Mouse (Mus musculus) stomach, embryonic 15.5 days (tissue): ENCODE measurements at regions not wholly inside any gene's neighbourhood (a gene's known extent, or its start where the extent isn't known, plus 50 kb on each side); places are given as distances from the start of the nearest gene placed in this dataset.
"Not testable (repeated sequence)": the region's sequence is repeated elsewhere in the genome, so short reads cannot be mapped to it uniquely, and the experiment has no call there.

Experiments used
- ATAC-seq: fragments of 200-750 bp; cut with Nextera tagmentation; 2 replicates; pipeline ENCODE4 v1.8.0; 2017; ENCODE audit warnings: low read depth, moderate number of reproducible peaks, moderate TSS enrichment; ENCODE audit not compliant: insufficient read depth, low FRiP score
- H3K27ac ChIP-seq: fragments of 300-500 bp; sonication (generic); 2 replicates; pipeline ENCODE4 v1.5.1; 2015; ENCODE audit warnings: mild to moderate bottlenecking, inconsistent platforms
- H3K27me3 ChIP-seq: fragments of 300-500 bp; sonication (generic); replicated peaks from 2 replicates; pipeline ENCODE4 v1.6.1; 2015; ENCODE audit warnings: inconsistent platforms
- H3K36me3 ChIP-seq: fragments of 300-500 bp; sonication (generic); 2 replicates; pipeline ENCODE4 v1.6.1; 2015; ENCODE audit warnings: inconsistent platforms
- H3K4me1 ChIP-seq: fragments of 300-500 bp; sonication (generic); 2 replicates; pipeline ENCODE4 v1.6.1; 2015; ENCODE audit warnings: inconsistent platforms
- H3K4me2 ChIP-seq: fragments of 300-500 bp; sonication (generic); 2 replicates; pipeline ENCODE4 v1.6.1; 2015; ENCODE audit warnings: mild to moderate bottlenecking, inconsistent platforms
- H3K4me3 ChIP-seq: fragments of 300-500 bp; sonication (generic); replicated peaks from 2 replicates; pipeline ENCODE4 v1.5.1; 2015; ENCODE audit warnings: inconsistent platforms
- H3K9ac ChIP-seq: fragments of 300-500 bp; sonication (generic); 2 replicates; pipeline ENCODE4 v1.6.1; 2015; ENCODE audit warnings: inconsistent platforms
- H3K9me3 ChIP-seq: fragments of 300-500 bp; sonication (generic); 2 replicates; pipeline ENCODE4 v1.6.1; 2016; ENCODE audit warnings: inconsistent platforms
- WGBS: fragments of 180-500 bp; shearing (Covaris S2); methylation state at CpG from one replicate; pipeline ENCODE4 v1.1.7; 2015; 5-methylcytosine and 5-hydroxymethylcytosine counted together

DNA sequence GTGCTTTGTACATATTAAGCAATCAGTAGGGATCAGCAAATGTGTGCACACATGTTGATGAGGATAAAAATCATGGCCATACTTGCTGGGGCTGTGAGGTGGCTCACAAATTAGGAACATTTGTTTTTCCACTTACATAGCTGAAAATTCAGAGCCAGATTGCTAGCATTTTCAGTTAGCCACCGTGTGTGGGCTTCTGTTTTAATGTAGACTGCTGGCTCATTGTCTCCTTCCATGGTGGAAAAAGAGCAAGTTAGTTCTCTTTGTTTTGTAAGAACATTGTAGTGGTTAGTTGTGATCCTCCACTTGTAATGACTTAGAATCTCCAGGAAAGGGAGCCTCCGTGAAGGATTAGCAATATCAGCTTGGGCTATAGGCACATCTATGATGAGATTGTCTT lies 107.2 kb upstream of the 4931417E11Rik start:
- no peaks in the 10 kb centered on the region for H3K9me3 ChIP-seq
- no peak overlapping the region for H3K4me2 ChIP-seq
- no peaks in the 10 kb centered on the region for H3K27me3 ChIP-seq
- H3K9ac ChIP-seq, result no peak overlapping the region
- no peaks in the 10 kb centered on the region for H3K36me3 ChIP-seq
- WGBS, result 75% methylated on average over 2 of the region's 2 CpGs
- H3K4me3 ChIP-seq, result no peak overlapping the region
- no peak for ATAC-seq
- H3K4me1 ChIP-seq, result no peaks in the 10 kb centered on the region
- no peak overlapping the region for H3K27ac ChIP-seq

DNA sequence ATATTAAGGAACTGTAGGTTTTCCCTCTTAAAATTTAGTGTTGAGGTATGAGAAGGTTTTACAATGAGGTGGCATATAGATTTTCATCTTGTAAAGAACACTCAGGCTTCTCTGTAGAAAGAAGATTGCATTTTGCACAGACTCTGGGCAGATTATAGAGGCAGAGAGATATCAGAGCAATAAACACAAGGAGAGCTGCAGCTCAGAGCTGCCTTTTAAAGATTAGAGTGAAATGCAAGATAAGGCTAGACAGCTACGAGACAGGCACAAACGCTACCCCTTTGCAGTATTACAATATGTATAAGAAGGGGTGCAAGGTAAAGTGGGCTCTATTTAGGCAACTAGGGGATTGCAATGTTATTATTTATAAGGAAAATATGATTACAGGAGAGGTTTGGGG lies 90.5 kb upstream of the 4931417E11Rik start:
- H3K4me2 ChIP-seq, result no peak overlapping the region
- no peaks in the 10 kb centered on the region for H3K9me3 ChIP-seq
- ATAC-seq, result no peak
- no peaks in the 10 kb centered on the region for H3K36me3 ChIP-seq
- H3K4me3 ChIP-seq, result no peak overlapping the region
- H3K9ac ChIP-seq, result no peak overlapping the region
- H3K27me3 ChIP-seq, result no peaks in the 10 kb centered on the region
- no peak overlapping the region for H3K27ac ChIP-seq
- WGBS, result 54% methylated on average over 2 of the region's 2 CpGs
- no peaks in the 10 kb centered on the region for H3K4me1 ChIP-seq

DNA sequence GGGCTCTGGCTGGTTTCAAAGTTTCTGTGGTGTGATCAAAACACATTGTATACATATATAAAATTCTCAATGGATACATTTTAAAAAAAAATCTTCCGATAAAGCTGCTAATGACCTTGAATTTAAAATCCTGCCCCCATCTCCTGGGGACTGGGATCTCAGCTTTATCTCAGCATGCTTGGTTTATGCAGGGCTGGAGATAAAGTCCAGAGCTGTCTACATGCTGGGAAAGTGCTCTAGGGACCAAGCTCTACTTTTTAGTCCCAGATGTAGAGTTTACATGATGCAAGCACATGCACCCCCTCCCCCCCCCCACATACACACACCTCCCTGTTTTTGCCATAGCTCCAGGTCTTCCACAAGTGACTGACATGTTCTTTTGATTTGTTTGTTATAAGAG lies 61.1 kb upstream of the 4931417E11Rik start:
- WGBS, result 89% methylated on average over 1 of the region's 1 CpGs

DNA sequence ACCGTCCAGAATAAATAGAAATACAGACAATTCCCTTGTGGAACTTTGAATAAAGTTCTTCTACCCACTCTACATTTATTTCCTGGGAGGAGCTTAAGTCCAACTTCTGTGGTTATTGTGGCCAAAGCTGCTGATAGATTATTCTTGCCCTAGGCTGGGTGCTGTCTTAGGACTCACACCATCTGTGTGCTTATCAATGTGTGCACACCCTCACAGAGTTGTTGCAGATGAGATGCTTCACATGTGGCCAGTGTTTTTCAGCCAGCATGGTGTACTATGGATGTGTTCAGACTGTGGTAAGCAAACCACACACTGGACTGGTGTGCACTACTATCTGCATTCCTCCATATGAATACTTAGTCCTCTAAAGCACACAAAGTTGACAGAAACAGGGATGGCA lies 60.6 kb upstream of the 4931417E11Rik start:
- 91% methylated on average over 1 of the region's 1 CpGs for WGBS
- no peak overlapping the region for H3K27ac ChIP-seq
- H3K4me1 ChIP-seq, result no peaks in the 10 kb centered on the region
- no peak overlapping the region for H3K4me3 ChIP-seq
- H3K4me2 ChIP-seq, result no peak overlapping the region
- peak; percentile 47; the same call in 1 of the 2 replicates for ATAC-seq
- H3K27me3 ChIP-seq, result no peaks in the 10 kb centered on the region
- H3K9me3 ChIP-seq, result no peaks in the 10 kb centered on the region
- no peaks in the 10 kb centered on the region for H3K36me3 ChIP-seq
- no peak overlapping the region for H3K9ac ChIP-seq

More for the DNA sequence above, 61.1 kb upstream of the 4931417E11Rik start:
- Histone ChIP-seq H3K4me1 (no peaks in the 10 kb centered on the region), H3K4me2 (no peak overlapping the region), H3K4me3 (no peak overlapping the region), H3K9ac (no peak overlapping the region), H3K36me3 (no peaks in the 10 kb centered on the region), H3K27me3 (no peaks in the 10 kb centered on the region), H3K9me3 (no peaks in the 10 kb centered on the region), H3K27ac (no peak overlapping the region)
- no peak for ATAC-seq

DNA sequence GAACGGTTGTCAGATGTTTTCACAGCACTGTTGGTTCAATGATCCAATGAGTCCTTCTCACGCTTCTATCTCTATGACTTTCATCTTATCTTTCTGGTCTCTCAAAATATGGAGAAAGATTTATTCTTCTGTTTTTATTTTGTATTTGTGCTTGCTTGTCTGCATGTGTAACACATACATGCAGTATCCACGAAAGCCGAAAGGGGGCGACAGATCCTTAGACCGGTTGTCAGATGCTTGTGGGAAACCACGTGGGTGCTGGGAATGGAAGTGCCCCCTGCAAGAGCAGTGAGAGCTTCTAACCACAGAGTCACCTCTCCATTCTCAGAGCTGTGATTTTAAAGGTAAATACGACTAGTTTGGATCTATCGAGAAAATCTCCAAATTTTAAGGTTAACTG lies 54.2 kb upstream of the 4931417E11Rik start:
- Histone ChIP-seq H3K4me2 (no peak overlapping the region), H3K9me3 (no peaks in the 10 kb centered on the region), H3K27me3 (no peaks in the 10 kb centered on the region), H3K4me3 (no peak overlapping the region), H3K4me1 (no peaks in the 10 kb centered on the region), H3K27ac (no peak overlapping the region), H3K9ac (no peak overlapping the region), H3K36me3 (no peaks in the 10 kb centered on the region)
- 61% methylated on average over 9 of the region's 9 CpGs for WGBS
- ATAC-seq, result no peak

DNA sequence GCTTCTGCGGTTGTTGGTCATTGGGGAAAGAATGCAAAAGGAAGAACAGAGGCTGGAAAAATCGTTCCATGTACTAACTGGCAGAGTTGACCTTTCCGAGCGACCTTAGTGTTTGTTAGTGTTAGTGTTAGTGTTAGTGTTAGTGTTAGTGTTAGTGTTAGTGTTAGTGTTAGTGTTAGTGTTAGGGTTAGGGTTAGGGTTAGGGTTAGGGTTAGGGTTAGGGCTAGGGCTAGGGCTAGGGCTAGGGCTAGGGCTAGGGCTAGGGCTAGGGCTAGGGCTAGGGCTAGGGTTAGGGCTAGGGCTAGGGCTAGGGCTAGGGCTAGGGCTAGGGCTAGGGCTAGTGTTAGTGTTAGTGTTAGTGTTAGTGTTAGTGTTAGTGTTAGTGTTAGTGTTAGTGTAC lies 50.4 kb upstream of the 4931417E11Rik start:
- H3K27ac ChIP-seq, H3K4me3 ChIP-seq, H3K9ac ChIP-seq, H3K4me2 ChIP-seq, ATAC-seq, H3K36me3 ChIP-seq, H3K27me3 ChIP-seq, H3K4me1 ChIP-seq, H3K9me3 ChIP-seq: not testable (repeated sequence)
- WGBS, result 80% methylated on average over 4 of the region's 4 CpGs
